Mouse (Mus musculus) heart, postnatal 0 days (tissue): Measurements from ENCODE around the gene Mitf. TPM values are rescaled to one million over a fixed set of nuclear protein-coding genes. Genes with fewer than 3 reads are reported as not detected.

ENCODE experiments used
- ATAC-seq: fragments of 200-750 bp; cut with Nextera tagmentation; 2 replicates; pipeline ENCODE4 v1.8.0; 2017; ENCODE audit warnings: low read depth, moderate number of reproducible peaks, moderate library complexity; ENCODE audit not compliant: insufficient read depth
- DNase-seq: peaks from one replicate; pipeline ENCODE4 v3.0.0-alpha.2; 2016; ENCODE audit warnings: low spot score
- H3K27ac ChIP-seq: fragments of 300-500 bp; sonication (generic); 2 replicates; pipeline ENCODE4 v1.5.1; 2014; ENCODE audit warnings: low read depth, mild to moderate bottlenecking
- H3K27me3 ChIP-seq: fragments of 300-500 bp; sonication (generic); 2 replicates; pipeline ENCODE4 v1.6.1; 2014; ENCODE audit warnings: low read length, mixed read lengths; ENCODE audit not compliant: control insufficient read depth, insufficient read depth
- H3K36me3 ChIP-seq: fragments of 300-500 bp; sonication (generic); replicated peaks from 2 replicates; pipeline ENCODE4 v1.6.1; 2014; ENCODE audit warnings: low read length, mixed read lengths; ENCODE audit not compliant: control insufficient read depth, insufficient read depth
- H3K4me1 ChIP-seq: fragments of 300-500 bp; sonication (generic); 2 replicates; pipeline ENCODE4 v1.6.1; 2014; ENCODE audit warnings: antibody characterized with exemption; ENCODE audit not compliant: control insufficient read depth, insufficient read depth
- H3K4me2 ChIP-seq: fragments of 300-500 bp; sonication (generic); 2 replicates; pipeline ENCODE4 v1.6.1; 2014; ENCODE audit warnings: low read depth, mild to moderate bottlenecking, low read length, moderate library complexity
- H3K4me3 ChIP-seq: fragments of 300-500 bp; sonication (generic); 2 replicates; pipeline ENCODE4 v1.5.1; 2014; ENCODE audit warnings: low read depth, low read length
- H3K9ac ChIP-seq: fragments of 300-500 bp; sonication (generic); replicated peaks from 2 replicates; pipeline ENCODE4 v1.6.1; 2014; ENCODE audit warnings: low read depth, low read length, mixed read lengths
- H3K9me3 ChIP-seq: fragments of 300-500 bp; sonication (generic); replicated peaks from 2 replicates; pipeline ENCODE4 v1.6.1; 2016; ENCODE audit warnings: low read length; ENCODE audit not compliant: control insufficient read depth
- CTCF ChIP-seq: IDR thresholded peaks from 2 replicates; pipeline ENCODE4 v1.5.1; 2016; ENCODE audit warnings: antibody characterized with exemption, control low read depth, low read depth
- EP300 ChIP-seq: IDR thresholded peaks from 2 replicates; pipeline ENCODE4 v1.6.1; 2016; ENCODE audit warnings: antibody characterized with exemption, low read depth
- WGBS: fragments of 180-500 bp; shearing (Covaris S2); extraction: QIAGEN DNeasy Blood & Tissue Kit; methylation state at CpG from one replicate; pipeline ENCODE4 v1.1.7; 2014; 5-methylcytosine and 5-hydroxymethylcytosine counted together
- polyA plus RNA-seq: library from polyadenylated mRNA; unstranded; fragments of >200 nt; fragmentation: Nextera tagmentation; extraction: Ambion mirVana; gene quantifications from 2 replicates; pipeline ENCODE4 v1.2.1, GENCODE M21; 2015
- total RNA-seq: library from RNA; depleted of rRNA; stranded (reverse); fragments of >200 nt; gene quantifications from 2 replicates; pipeline ENCODE4 v1.2.3, GENCODE M21; 2014; ENCODE audit warnings: low replicate concordance; rRNA removed

Mitf gene
- total RNA-seq, result 70.1 and 94.1 TPM in 2 replicates
- 26.2 and 26.9 TPM in 2 replicates for polyA plus RNA-seq

DNA sequence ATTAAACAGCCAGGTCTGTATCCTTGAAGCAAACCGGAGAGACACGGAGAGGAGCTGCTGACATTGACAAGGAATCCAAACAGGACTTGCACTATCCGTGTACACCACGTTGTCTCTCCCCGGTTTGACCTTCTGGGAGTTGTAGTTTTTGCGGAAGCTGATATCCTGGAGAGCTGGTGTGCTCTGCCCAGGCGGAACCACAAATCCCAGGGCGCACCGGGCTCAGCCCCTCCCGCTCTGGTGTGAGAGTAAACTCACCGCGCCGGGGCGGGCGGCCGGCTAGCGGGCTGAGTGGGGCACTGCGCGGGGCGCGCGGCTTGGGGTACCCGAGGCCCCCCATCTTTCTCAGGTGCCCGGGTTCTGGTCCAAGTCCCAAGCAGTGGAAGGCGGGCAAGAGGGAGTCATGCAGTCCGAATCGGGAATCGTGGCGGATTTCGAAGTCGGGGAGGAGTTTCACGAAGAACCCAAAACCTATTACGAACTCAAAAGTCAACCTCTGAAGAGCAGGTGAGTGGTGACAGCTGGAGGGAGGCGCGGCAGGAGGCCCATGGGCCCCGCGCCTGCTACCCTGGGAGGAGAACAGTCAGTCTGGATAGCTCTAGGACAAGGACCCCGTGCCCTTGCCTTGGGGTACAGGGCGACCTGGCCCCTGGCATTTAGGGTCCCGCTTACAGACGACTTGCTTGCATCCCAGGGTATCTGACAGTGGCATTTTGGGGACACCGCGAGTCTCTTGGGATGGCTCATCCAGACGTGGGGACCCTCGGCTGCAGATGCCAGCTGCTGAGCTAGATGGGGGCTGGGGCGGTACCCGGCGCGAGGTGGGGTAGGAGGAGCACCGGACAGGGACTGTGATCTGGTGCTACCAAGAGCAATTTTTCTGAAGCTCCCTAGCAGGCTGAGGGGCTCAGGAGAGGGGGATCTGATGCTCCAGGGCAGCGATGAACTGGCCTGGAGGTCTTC lies at the start of gene Mitf:
Gene Mitf, plus strand, starts transcription at position 272 of the 963 bp plus-strand sequence.
- Histone ChIP-seq H3K27ac (no peak within 1 kb of the TSS), H3K4me3 (peak within 1 kb of the TSS; percentile 81), H3K9me3 (no peaks in the 10 kb centered on the region), H3K4me2 (peak within 1 kb of the TSS; percentile 84), H3K27me3 (no peaks in the 10 kb centered on the region), H3K4me1 (peaks cover 4% of the 10 kb centered on the region; the same call in 1 of the 2 replicates), H3K36me3 (no peaks in the 10 kb centered on the region), H3K9ac (peak within 1 kb of the TSS; percentile 51)
- WGBS, result under 1% methylated on average over 51 of the region's 51 CpGs
- no peak for TF ChIP-seq EP300
- TF ChIP-seq CTCF, result no peak
- ATAC-seq (peak; percentile 98), DNase-seq (peak; percentile 97)

GRCm38 (mm10) chr6:97757361-97757760 lies 49.5 kb upstream of the Mitf start:
- TF ChIP-seq CTCF (no peak), EP300 (no peak)
- Histone ChIP-seq H3K4me1 (no peaks in the 10 kb centered on the region), H3K9me3 (no peaks in the 10 kb centered on the region), H3K4me3 (no peak overlapping the region), H3K9ac (no peak overlapping the region), H3K27ac (no peak overlapping the region), H3K27me3 (no peaks in the 10 kb centered on the region), H3K4me2 (no peak overlapping the region), H3K36me3 (no peaks in the 10 kb centered on the region)
- 76% methylated on average over 2 of the region's 2 CpGs for WGBS
- no peak for DNase-seq
- ATAC-seq, result no peak

DNA sequence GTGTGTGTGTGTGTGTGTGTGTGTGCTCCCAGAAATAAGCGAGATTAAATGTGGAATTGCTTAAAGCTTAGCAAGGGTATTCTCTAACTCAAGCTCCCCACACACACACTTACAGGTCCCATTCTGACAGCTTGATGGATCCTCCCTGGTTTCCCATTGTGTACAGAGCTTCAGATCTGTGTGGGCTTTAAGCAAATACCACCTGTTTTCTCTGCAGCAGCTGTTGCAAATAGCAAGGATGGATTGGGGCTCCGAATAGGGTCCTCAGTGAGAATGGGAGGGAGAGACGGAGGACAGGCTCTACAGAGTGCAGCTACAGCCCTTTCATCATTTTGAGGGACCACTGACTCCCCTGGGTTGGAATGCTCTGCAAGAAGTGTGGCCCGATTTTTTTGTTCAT lies 48.0 kb upstream of the Mitf start:
- Histone ChIP-seq H3K36me3 (no peaks in the 10 kb centered on the region), H3K4me2 (no peak overlapping the region), H3K27me3 (no peaks in the 10 kb centered on the region), H3K27ac (no peak overlapping the region), H3K9ac (no peak overlapping the region), H3K4me1 (no peaks in the 10 kb centered on the region), H3K9me3 (no peaks in the 10 kb centered on the region), H3K4me3 (no peak overlapping the region)
- DNase-seq (no peak), ATAC-seq (no peak)
- TF ChIP-seq CTCF, result no peak
- no peak for TF ChIP-seq EP300
- 64% methylated on average over 4 of the region's 4 CpGs for WGBS

- Histone ChIP-seq H3K27ac (no peak overlapping the region), H3K4me2 (no peak overlapping the region), H3K9ac (no peak overlapping the region), H3K36me3 (no peaks in the 10 kb centered on the region), H3K27me3 (no peaks in the 10 kb centered on the region), H3K9me3 (no peaks in the 10 kb centered on the region), H3K4me3 (no peak overlapping the region), H3K4me1 (no peaks in the 10 kb centered on the region)
- ATAC-seq (no peak), DNase-seq (peak; percentile 54)
- TF ChIP-seq EP300 (no peak), CTCF (peak; percentile 84)
- WGBS, result 14% methylated on average over 4 of the region's 4 CpGs
These were observed 47.6 kb upstream of the Mitf start for GRCm38 (mm10) chr6:97759301-97759700.

- Histone ChIP-seq H3K27me3 (no peaks in the 10 kb centered on the region), H3K9me3 (no peaks in the 10 kb centered on the region), H3K4me3 (no peak overlapping the region), H3K9ac (no peak overlapping the region), H3K4me1 (no peaks in the 10 kb centered on the region), H3K27ac (no peak overlapping the region), H3K36me3 (no peaks in the 10 kb centered on the region), H3K4me2 (no peak overlapping the region)
- ATAC-seq (peak; percentile 51), DNase-seq (peak; percentile 11)
- 8% methylated on average over 4 of the region's 4 CpGs for WGBS
- TF ChIP-seq CTCF (peak; percentile 66), EP300 (no peak)
These were observed 45.5 kb upstream of the Mitf start for GRCm38 (mm10) chr6:97761326-97761725.

DNA sequence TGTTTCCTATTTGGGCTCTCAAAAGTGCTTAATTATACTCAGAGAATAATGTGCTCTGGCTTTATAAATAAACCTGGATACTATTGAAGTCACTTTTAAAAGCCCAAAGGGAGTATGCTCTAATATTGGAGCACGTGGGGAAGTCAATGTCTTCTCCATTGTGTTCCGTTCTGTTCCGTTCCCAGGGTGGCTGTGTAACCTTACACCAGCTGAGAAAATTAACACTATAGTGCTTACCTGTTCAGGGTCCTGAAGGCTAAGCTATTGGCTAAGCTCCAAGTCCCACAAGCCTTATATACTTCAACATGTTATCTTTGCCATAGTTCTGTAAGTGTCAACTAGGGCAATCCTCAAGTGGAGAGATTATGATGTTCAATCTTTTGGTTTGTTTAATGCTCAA lies 42.9 kb upstream of the Mitf start:
- Histone ChIP-seq H3K4me1 (no peaks in the 10 kb centered on the region), H3K9ac (no peak overlapping the region), H3K4me3 (no peak overlapping the region), H3K9me3 (no peaks in the 10 kb centered on the region), H3K4me2 (no peak overlapping the region), H3K27me3 (no peaks in the 10 kb centered on the region), H3K27ac (no peak overlapping the region), H3K36me3 (no peaks in the 10 kb centered on the region)
- TF ChIP-seq CTCF (no peak), EP300 (no peak)
- WGBS, result 41% methylated on average over 3 of the region's 3 CpGs
- no peak for ATAC-seq
- no peak for DNase-seq
